Mouse (Mus musculus): Measurements from ENCODE around the gene Rgl1.

The Rgl1 gene

GRCm38 (mm10) chr1:152612535-152613157, 153.5 kb downstream of the Rgl1 start:
- peak; percentile 77 to 93 for DNase-seq

- peak; percentile 75 to 76 for DNase-seq
Measured at GRCm38 (mm10) chr1:152609547-152609946, 156.6 kb downstream of the Rgl1 start.

DNA sequence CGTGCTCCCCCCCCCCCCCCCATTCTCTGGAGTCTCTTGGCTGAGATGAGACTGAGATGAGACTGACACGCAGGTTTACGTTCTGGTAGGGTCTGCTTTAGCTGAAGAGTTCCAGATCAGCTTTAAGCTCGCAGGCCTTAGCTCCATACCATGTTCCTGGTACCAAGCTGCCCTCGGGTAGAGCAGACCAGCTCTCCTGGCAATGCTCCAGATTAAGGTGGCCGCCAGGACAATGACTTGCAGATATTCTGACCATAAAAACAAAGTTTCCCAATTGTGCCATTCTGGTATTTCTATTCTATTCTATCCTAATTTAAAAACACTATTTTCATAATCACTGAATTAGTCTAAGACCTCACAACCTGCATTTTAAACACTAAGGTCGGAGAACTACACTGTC, 157.1 kb downstream of the Rgl1 start:
- peak in 1 of 2 experiments; percentile 68 for DNase-seq

- peak; percentile 69 to 72 for DNase-seq
Measured at GRCm38 (mm10) chr1:152607765-152608164, 158.4 kb downstream of the Rgl1 start.

- DNase-seq = no peak
Measured at GRCm38 (mm10) chr1:152606727-152607126, 159.4 kb downstream of the Rgl1 start.

- no peak for DNase-seq
Measured at GRCm38 (mm10) chr1:152605895-152606625, 160.1 kb downstream of the Rgl1 start.

GRCm38 (mm10) chr1:152604147-152604546, 162.0 kb downstream of the Rgl1 start:
- DNase-seq = no peak

DNA sequence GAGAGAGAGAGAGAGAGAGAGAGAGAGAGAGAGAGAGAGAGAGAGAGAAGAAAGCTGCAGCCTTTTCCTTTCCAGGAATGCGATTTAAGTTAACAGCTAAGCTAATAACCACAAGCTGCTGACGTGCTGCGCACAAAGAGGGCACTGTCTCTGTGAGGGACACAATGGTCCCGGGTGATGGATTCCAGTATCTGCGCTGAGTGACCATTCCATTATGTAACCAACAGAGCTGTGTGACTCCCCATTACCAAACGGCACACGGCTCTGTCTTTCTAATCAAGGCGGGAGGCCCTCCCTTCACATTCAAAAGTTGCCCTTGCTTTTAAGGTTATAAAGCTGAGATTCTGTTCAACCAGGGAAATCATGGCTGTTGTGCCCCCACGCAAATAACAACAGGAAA, 162.5 kb downstream of the Rgl1 start:
- DNase-seq = no peak

GRCm38 (mm10) chr1:152600494-152600893, 165.7 kb downstream of the Rgl1 start:
- DNase-seq = no peak

DNA sequence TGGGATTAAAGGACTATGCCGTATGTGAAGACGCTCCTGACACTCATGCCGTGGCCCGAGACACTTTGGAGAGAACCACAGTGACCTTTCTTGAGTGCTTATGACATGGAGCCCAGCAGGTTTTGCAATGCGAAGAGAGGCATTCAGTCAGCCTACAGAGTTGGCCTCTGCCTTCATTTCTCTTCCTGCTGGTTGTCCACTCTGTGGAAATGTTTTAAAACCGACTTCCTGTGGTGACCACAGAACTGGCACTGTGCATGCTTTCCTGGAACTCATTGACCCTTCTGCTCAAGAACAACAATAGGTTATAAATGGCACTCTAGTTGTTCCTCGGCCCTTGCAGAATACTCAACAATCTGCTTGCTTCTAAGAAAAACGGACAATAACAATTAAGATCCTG, 166.8 kb downstream of the Rgl1 start:
- peak; percentile 65 to 78 for DNase-seq

DNA sequence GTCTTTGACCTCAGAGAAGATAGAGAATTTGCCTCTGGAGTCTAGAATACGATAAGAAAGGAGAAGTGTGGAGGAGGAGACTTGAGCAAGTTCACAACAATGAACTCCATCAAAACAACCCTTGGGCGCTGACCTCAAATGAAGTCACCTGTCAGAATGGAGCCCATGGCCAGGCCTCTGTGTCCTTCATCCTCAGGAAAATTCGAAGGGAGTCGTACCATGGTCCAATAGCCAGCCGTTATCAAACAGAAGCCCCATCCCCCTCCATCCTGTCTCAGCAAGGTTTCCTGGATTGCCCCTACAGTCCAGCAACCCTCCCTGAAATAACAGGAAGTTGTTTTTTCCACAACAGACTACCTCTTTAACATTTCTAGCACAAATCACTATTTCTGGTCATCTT, 171.5 kb downstream of the Rgl1 start:
- peak; percentile 58 to 68 for DNase-seq

DNA sequence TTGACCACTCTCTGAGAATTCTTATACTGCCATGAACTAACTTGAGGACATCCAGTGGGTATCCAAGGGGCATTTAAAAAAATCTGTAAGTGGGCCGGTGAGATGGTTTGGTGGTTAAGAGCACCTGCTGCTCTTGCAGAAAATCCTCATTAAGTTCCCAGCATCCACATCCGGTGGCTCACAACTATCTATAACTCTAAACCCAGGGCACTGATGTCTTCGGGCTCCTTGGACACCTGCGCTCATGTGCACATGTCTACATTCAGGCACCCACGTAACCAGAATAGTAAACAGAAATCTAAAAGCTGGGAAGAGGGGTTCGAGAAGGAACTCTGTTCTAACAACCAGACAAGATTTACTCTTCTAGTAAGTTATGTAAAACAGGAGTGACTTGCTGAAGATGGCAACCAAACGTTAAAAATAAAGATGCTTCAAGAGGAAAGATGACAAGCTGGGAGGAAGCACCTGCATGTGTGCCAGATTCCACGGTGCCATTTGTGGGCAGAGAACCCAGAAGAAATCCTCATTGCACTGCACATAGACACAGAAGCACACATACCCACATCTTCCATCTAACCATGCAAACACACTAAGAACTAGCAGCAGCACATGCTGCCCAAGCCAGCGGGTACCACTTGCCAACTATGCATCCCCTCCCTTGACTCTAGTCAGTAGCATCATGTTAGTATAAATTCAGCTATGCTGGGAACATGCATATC, 172.2 kb downstream of the Rgl1 start:
- no peak for DNase-seq

DNA sequence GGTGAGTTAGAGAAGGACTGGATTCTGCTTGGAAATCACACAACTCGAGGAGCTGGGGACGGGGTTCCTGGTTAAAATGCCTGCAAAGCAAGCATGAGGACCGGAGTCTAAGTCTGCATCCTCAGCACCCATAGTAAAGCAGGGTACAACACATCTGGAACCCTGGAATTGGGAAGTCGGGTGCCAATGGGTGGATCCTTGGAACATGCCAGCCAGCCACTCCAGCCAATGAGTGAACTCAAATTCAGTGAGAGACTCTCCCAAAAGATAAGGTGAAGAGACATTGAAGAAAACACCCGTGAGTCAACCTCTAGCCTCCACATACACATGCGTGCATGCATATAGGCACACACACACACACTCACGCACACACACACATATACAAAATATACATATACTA, 172.8 kb downstream of the Rgl1 start:
- DNase-seq = no peak

DNA sequence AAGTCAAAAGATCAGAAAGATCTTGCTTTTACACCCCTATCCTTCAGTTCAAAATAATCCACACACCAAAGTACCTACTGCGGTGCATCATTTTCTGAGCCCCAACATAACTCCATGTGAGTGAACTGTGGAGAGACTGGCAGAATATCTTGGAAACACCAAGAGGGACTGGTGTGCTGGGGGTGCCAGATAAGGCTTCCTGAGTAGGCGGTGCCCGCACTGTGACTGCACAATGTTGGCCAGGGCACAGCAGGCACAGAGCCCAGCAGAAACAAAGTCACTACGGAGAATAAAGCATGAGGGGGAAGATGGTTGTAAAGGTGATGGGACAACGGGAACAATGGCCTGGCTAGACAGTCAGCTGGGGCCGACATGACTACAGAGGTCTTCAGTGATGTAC, 173.5 kb downstream of the Rgl1 start:
- DNase-seq = peak in 1 of 2 experiments; percentile 56

DNA sequence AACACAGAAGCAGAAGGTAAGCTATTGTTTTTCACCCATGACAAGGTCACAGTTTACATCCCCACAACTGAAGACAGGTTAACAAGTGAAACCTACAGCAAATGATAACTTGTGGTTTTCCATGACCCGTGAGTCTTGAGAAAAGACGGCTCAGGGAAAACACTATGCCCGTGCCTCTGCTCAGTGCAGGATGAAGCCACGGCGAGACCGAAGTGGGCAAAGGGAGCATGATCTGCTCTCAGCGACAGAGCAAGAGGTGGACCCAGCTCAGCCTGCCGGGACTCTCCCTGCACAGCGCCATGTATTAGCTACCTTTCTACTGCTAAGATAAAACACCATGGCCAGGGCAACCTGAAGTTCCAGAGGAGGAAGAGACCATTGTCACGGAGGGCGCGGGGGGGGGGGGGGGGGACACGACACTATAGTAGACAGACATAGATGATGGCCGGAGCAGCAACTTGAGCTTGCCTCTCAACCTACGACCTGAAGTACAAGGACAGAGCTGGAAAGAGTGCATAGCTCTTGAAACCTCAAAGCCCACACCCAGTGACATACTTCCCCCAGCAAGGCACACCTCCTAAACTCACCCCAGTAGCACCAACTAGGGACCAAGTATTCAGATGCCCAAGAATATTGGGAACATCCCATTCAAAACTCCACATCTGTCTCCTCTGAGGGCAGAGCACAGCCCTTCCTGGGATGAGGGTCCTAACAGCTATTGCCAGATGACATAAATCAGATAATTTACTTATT, 174.2 kb downstream of the Rgl1 start:
- DNase-seq = no peak

GRCm38 (mm10) chr1:152590321-152590720, 175.8 kb downstream of the Rgl1 start:
- no peak for DNase-seq

DNA sequence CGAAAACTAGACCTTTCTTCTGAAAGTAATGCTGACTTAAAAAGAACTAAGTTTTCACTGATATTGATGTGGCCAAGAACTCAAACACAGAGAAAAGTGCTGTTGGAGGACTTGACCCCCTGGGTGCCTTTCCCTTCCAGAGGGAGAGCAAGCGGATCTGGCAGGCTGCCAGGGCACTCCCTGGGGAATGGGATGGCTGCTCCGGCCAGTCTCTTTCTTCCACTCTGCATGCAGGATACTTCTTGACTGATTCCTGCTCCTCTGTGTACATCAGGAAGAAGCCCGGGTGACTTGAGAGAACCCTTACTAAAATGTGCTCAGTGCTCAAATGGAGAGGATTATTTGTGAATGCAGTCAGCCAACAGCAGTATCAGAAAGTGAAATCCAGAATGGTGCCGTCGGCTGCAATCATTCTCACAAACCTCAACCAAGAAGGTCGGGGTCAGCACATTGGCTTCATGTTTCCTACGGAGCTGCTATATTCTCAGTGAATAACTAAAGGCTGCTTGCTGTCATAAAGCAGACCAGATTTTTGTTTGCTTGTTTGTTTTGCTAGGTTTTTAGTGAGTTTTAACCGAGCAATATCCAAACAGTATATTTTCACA, 176.7 kb downstream of the Rgl1 start:
- peak; percentile 88 to 95 for DNase-seq

DNA sequence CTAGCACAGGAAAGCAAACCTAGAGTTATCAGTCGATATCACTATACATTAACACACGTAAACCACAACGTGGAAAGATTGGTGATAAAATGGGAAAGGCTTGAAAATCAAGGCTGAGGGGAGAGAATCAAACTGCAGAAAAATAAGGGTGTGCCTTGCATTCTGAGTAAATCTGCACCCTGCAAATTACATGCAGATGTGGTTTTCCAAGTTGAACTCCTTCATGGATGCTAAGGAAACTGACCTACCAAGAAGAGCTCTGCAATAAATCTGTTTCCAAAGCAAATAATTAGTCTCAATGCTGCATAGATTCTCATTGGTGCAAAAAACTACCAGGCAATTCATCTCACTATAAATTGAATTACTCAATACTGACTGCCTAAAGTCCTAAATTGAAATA, 178.7 kb downstream of the Rgl1 start:
- no peak for DNase-seq

- DNase-seq = peak in 1 of 2 experiments; percentile 61
Measured at GRCm38 (mm10) chr1:152585385-152585984, 180.7 kb downstream of the Rgl1 start.

- no peak for DNase-seq
Measured at GRCm38 (mm10) chr1:152584933-152585332, 181.2 kb downstream of the Rgl1 start.

DNA sequence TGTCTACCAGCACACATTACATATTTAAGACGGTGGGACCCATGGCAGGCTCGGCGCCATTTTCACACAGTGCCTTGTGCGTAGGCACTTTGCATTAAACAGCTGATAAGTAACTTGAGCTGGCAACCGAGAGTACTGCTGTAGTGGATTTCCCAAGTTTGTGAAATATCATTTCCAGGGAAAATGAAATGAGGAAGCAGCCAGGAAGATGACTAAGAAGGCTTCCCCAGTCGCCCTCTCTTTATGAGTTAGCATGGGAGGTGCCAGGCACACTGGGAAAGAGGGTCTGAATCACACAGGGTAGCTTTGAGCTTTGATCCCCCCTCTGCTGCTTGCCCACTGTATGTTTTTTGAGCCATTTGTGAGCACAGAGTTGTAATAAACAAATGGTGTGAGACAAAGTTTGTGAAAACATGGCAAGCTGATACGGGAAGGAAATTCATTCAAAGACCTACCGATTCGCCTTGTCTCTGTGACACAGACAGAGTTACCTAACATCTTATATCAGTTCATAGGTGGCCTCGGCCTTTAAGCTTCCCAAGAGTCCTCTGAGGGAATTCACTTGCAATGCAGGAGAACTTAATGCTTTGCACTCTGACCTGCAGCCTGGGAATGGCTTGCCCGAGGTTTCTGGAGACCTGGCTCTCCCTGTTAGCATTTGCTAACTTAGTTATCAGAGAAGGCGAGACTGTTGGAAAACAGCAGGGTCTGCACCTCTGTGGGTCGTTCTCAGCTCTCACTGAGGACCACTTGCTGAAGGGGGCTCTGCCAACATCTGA, 184.8 kb downstream of the Rgl1 start:
- no peak for DNase-seq
